Mouse (Mus musculus): ENCODE measurements around the gene Matn4.

DNA sequence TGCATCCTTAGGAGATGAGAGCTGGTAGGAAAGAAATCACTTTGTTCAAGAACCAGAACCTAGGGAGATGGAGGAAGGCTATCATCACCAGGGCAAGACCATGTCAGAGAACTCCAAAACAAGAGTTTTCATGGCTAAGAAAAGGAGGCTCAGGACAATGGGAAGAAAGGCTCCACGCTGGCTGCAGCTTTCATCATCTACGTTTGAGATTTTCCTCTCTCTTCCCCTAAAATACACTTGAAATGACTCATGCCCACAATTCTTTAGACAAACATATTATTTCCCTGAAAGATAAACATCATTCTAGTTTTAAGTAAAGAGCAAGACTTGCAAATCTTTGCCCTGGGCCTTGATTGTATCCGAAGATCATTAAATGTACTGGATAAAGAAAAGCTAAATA is 33.6 kb downstream of the Matn4 start:
- TF ChIP-seq CTCF (IDR thresholded peaks at IDR 0.05; ENCODE audit: low read depth, low read length), result no peak
- TF ChIP-seq POLR2A (IDR thresholded peaks at IDR 0.05; ENCODE audit: extremely low read depth, insufficient read depth, low read length), result no peak
